Mouse (Mus musculus): ENCODE measurements around the gene Tmem221. TPM values are rescaled to one million over a fixed set of nuclear protein-coding genes. Genes with fewer than 3 reads are reported as not detected.

Gene Tmem221
- polyA plus RNA-seq (2017; shearing (Covaris generic)) = 1 to 10 TPM; 6.3 to 7.8 TPM

GRCm38 (mm10) chr8:71558071-71558957, at the start of gene Tmem221:
Gene Tmem221 (minus strand): TSS chr8:71558871.

GRCm38 (mm10) chr8:71597451-71597850, 38.8 kb upstream of the Tmem221 start, which contains the start of gene Fam129c:
Gene Fam129c (plus strand): TSS chr8:71597648.

GRCm38 (mm10) chr8:71591471-71592373, 33.1 kb upstream of the Tmem221 start, which contains the start of gene Pgls:
Gene Pgls (plus strand): TSS chr8:71592176.

GRCm38 (mm10) chr8:71568387-71568937, 9.8 kb upstream of the Tmem221 start, which contains the start of gene Slc27a1:
Gene Slc27a1 (plus strand): TSS chr8:71568882.

GRCm38 (mm10) chr8:71566501-71566900, 7.8 kb upstream of the Tmem221 start, which contains the start of gene Nxnl1:
Gene Nxnl1 (minus strand): TSS chr8:71566601.

GRCm38 (mm10) chr8:71542632-71543343, 15.9 kb downstream of the Tmem221 start, which contains the start of gene Mvb12a:
Gene Mvb12a (plus strand): TSS chr8:71542922.

GRCm38 (mm10) chr8:71537028-71537867, 21.4 kb downstream of the Tmem221 start, which contains the start of gene Bst2:
Gene Bst2 (minus strand): TSS chr8:71537456.

GRCm38 (mm10) chr8:71525226-71526050, 33.2 kb downstream of the Tmem221 start, which contains the start of gene Ccdc194:
Gene Ccdc194 (minus strand): TSS chr8:71525711.

GRCm38 (mm10) chr8:71511644-71512043, 47.0 kb downstream of the Tmem221 start, which contains the start of gene Plvap:
Gene Plvap (minus strand): TSS chr8:71511752.

Other genes starting within 250 kb of the Tmem221 start
- gene Use1, start 192.0 kb downstream of the Tmem221 start, polyA plus RNA-seq (2017; shearing (Covaris generic)) = 100 to 1,000 TPM; 154 to 223 TPM
- 10 to 100 TPM; 18.3 to 19.4 TPM for gene Ocel1, start 187.6 kb downstream of the Tmem221 start, polyA plus RNA-seq (2017; shearing (Covaris generic))
- gene Nr2f6, start 176.9 kb downstream of the Tmem221 start, polyA plus RNA-seq (2017; shearing (Covaris generic)) = 10 to 100 TPM in 1 of 2 experiments, 1 to 10 TPM in 1; 3.7 to 10.3 TPM
- under 1 TPM; 0.12 to 0.38 TPM for gene Ushbp1, start 163.1 kb downstream of the Tmem221 start, polyA plus RNA-seq (2017; shearing (Covaris generic))
- 100 to 1,000 TPM; 107 to 109 TPM for gene Babam1, start 162.0 kb downstream of the Tmem221 start, polyA plus RNA-seq (2017; shearing (Covaris generic))
- gene Ankle1, start 152.9 kb downstream of the Tmem221 start, polyA plus RNA-seq (2017; shearing (Covaris generic)) = 1 to 10 TPM; 1.8 to 3.7 TPM
- 100 to 1,000 TPM; 107 to 132 TPM for gene Abhd8, start 95.2 kb downstream of the Tmem221 start, polyA plus RNA-seq (2017; shearing (Covaris generic))
- 100 to 1,000 TPM in 1 of 2 experiments, 10 to 100 TPM in 1; 70.1 to 100 TPM for gene Mrpl34, start 93.9 kb downstream of the Tmem221 start, polyA plus RNA-seq (2017; shearing (Covaris generic))
- gene Dda1, start 89.7 kb downstream of the Tmem221 start, polyA plus RNA-seq (2017; shearing (Covaris generic)) = 100 to 1,000 TPM; 100 to 120 TPM
- gene Ano8, start 72.9 kb downstream of the Tmem221 start, polyA plus RNA-seq (2017; shearing (Covaris generic)) = 10 to 100 TPM in 1 of 2 experiments, 1 to 10 TPM in 1; 8.5 to 17.4 TPM
- 1 to 10 TPM; 4.2 to 7.7 TPM for gene Gtpbp3, start 70.8 kb downstream of the Tmem221 start, polyA plus RNA-seq (2017; shearing (Covaris generic))
- under 1 TPM in 1 of 2 experiments, not detected in 1; 0.13 TPM for gene Plvap, start 47.1 kb downstream of the Tmem221 start, polyA plus RNA-seq (2017; shearing (Covaris generic))
- under 1 TPM in 1 of 2 experiments, not detected in 1; 0.41 TPM for gene Ccdc194, start 33.2 kb downstream of the Tmem221 start, polyA plus RNA-seq (2017; shearing (Covaris generic))
- gene Bst2, start 21.4 kb downstream of the Tmem221 start, polyA plus RNA-seq (2017; shearing (Covaris generic)) = 100 to 1,000 TPM; 103 to 118 TPM
- gene Mvb12a, start 15.9 kb downstream of the Tmem221 start, polyA plus RNA-seq (2017; shearing (Covaris generic)) = 100 to 1,000 TPM; 113 to 137 TPM
- gene Nxnl1, start 7.7 kb upstream of the Tmem221 start, polyA plus RNA-seq (2017; shearing (Covaris generic)) = under 1 TPM; 0.88 to 0.99 TPM
- gene Slc27a1, start 10.0 kb upstream of the Tmem221 start, polyA plus RNA-seq (2017; shearing (Covaris generic)) = 1 to 10 TPM; 6.0 to 6.9 TPM
- 100 to 1,000 TPM; 120 to 124 TPM for gene Pgls, start 33.3 kb upstream of the Tmem221 start, polyA plus RNA-seq (2017; shearing (Covaris generic))
- 10 to 100 TPM in 1 of 2 experiments, 1 to 10 TPM in 1; 8.8 to 20.0 TPM for gene Fam129c, start 38.8 kb upstream of the Tmem221 start, polyA plus RNA-seq (2017; shearing (Covaris generic))
- 10 to 100 TPM; 24.8 to 32.1 TPM for gene Colgalt1, start 52.1 kb upstream of the Tmem221 start, polyA plus RNA-seq (2017; shearing (Covaris generic))
- 1 to 10 TPM; 1.1 to 1.3 TPM for gene Unc13a, start 112.9 kb upstream of the Tmem221 start, polyA plus RNA-seq (2017; shearing (Covaris generic))
- 100 to 1,000 TPM; 105 to 188 TPM for gene Jak3, start 117.4 kb upstream of the Tmem221 start, polyA plus RNA-seq (2017; shearing (Covaris generic))
- gene Insl3, start 130.3 kb upstream of the Tmem221 start, polyA plus RNA-seq (2017; shearing (Covaris generic)) = 10 to 100 TPM; 53.6 to 59.0 TPM
- 1 to 10 TPM; 4.3 to 5.4 TPM for gene B3gnt3, start 142.9 kb upstream of the Tmem221 start, polyA plus RNA-seq (2017; shearing (Covaris generic))
- gene Fcho1, start 166.8 kb upstream of the Tmem221 start, polyA plus RNA-seq (2017; shearing (Covaris generic)) = 100 to 1,000 TPM; 173 to 255 TPM

Data from activated CD4-positive, CD25-positive, alpha-beta regulatory T cell (primary cell).